Mouse (Mus musculus) megakaryocyte, embryonic 14.5 days (primary cell): Measurements from ENCODE around the gene Lacc1.
"Not testable (repeated sequence)": the region's sequence is repeated elsewhere in the genome, so short reads cannot be mapped to it uniquely, and the experiment has no call there.

Experiments
- FLI1 ChIP-seq: IDR thresholded peaks from 2 replicates; pipeline ENCODE4 v1.6.1; 2012; ENCODE audit warnings: low read length, inconsistent platforms, mixed read lengths
- GATA1 ChIP-seq: IDR thresholded peaks from 3 replicates; pipeline ENCODE4 v1.6.1; 2012; ENCODE audit warnings: mixed read lengths, low read length, inconsistent platforms, borderline replicate concordance

GRCm38 (mm10) chr14:76990351-76990750 lies 46.4 kb downstream of the Lacc1 start:
- not testable (repeated sequence) for TF ChIP-seq GATA1, FLI1
